Mouse (Mus musculus) embryonic fibroblast, embryonic 13.5 days (primary cell): ENCODE measurements around the gene Helb.
"Not testable (repeated sequence)": the region's sequence is repeated elsewhere in the genome, so short reads cannot be mapped to it uniquely, and the experiment has no call there.

Source experiments
- CTCF ChIP-seq: IDR thresholded peaks from 2 replicates; pipeline ENCODE4 v1.5.1; 2011; ENCODE audit warnings: mild to moderate bottlenecking, control low read depth, low read length, moderate library complexity, borderline replicate concordance; ENCODE audit not compliant: insufficient read depth
- POLR2A ChIP-seq: IDR thresholded peaks from 2 replicates; pipeline ENCODE4 v1.6.1; 2011; ENCODE audit warnings: low read depth, mild to moderate bottlenecking, control low read depth, low read length, moderate library complexity

GRCm38 (mm10) chr10:120113482-120113881 lies 695 bp upstream of the Helb start:
- TF ChIP-seq CTCF, POLR2A: not testable (repeated sequence)
